Mouse (Mus musculus) CD8-positive naive resting alpha-beta T cell, adult 2 months (primary cell): ENCODE results near the gene Cldn3.
A peak's percentile ranks its signal among the peaks of the same experiment; 100 is the strongest.

ENCODE experiments used
- DNase-seq, 2 experiments: peaks; one replicate each; pipeline ENCODE4 v3.0.0; 2022; ENCODE audit warnings: low read depth in 2 of 2, low spot score in 2 of 2

Gene Cldn3

DNA sequence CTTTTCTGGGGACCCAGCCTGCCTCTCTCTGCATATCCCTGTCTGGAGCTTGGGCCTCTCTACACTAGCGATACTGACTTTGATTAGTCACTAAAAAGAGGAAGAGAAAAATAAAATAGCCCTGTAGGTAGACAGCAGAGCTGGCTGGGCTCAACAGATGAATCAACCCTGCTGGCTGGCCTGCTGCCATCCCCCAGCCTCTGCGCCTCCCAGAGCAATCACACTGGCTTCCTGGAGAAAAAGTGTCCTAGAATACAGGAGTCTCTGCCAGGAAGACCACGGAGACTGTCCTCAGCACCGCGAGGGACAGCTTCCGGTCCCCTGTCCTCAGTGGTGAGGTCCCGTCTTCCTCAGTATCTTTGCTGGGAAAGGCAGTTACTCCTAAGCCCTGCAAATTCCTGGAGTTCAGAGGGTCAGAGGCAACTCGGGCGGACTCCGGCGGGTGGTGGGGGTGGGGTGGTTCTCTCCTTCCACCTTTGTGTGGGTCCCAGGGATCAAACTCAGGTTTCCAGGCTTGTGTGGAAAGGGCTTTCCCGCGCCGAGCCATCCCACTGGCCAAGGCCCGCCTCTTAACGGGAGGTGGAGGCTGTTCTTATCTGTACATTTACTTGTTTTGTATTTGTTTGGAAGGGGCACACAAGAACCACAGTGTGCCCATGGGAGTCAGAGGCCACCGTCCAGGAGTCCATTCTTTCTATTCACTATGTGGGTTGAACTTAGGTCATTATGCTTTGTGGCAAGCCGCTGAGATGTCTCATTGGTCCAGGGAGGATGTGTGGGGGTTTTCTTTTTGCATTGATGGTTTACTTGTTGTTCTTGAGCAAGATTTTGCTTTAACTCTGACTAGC lies 43.2 kb downstream of the Cldn3 start:
- DNase-seq = no peak

DNA sequence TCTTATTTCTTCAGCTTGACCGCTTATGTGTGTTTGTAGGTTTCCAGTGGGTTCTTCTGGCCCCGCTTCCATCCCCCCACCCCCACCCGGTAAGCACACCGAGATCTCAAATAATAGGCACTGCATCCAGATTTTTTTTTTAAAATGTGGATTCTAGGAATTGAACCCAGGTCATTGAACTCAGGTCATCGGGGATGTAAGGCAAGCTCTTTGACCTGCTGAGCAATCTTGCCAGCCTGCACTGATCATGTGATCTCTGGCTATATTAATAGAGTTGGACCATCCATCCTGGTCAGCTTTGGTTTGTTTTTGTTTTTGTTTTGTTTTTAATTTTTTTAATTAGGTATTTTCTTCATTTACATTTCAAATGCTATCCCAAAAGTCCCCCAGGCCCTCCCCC lies 46.6 kb downstream of the Cldn3 start:
- no peak for DNase-seq

DNA sequence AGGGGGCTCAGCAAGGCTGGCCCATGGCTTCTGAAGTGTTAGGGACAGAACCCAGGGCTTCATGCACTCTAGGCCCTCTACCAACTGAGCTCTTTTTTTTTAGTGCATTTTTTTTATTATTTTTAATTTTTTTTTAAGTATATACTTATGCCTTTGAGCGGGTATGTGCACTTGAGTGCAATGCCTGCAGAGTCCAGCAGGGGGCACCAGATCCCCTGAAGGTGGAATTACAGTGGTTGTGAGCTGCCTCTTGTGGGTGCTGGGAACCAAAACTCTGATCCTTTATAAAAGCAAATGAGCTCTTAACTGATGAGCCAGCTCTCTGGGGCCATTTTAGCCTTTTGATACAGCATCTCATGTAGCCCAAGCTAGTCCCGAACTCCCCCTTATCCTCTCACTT lies 48.6 kb downstream of the Cldn3 start:
- peak in 1 of 2 experiments; percentile 31 for DNase-seq

DNA sequence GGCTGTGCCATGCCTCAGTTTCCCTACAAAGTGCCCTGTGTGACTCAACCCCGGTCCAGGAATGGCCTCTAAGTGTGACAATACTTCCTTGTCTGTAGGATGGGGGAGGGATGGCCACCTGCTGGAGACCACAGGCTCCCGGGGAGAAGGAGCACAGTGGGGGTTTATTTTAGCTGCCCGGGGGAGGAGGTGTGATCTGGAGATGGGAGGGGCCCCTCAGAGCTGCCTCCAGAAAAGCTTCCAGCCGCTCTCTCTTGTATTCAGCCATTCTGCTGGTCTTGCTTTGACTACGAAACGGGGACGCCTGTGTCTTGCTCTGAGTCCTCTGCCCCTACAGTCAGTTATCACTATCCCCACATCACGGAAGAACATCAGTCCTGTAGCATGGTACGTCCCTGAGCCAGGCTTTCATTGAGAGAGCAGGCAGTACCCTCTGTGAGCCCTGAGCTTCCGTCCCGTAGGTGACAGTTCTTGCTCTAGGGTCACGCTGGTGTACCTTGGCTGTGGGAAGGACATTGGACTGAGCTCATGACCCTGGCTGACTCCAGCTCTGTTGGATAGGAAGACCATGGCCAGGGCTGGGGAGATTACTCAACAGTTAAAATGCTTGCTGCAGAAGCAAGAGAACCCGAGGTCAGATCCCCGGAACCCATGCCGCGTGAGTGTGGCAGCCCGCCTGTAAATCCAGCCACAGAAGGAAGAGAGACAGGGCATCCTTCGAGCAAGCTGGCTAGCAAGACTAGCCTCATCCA lies 49.8 kb downstream of the Cldn3 start:
- DNase-seq = no peak
